23 mouse cellular contexts compared by ENCODE assay signal in genomic region chr14:73894844-73895243, GRCm38 (mm10).
DNase-seq lines count a peak whose midpoint lies in the region; ATAC-seq and TF ChIP-seq lines count a peak whose summit lies in the region.
"Had no signal": no experiment of that assay in that cellular context is flagged by ENCODE, and none has a peak within 500 bp of the region (broad histone marks: within the 10 kb centered on the region; RNA-seq: fewer than 3 reads in every experiment).

No protein-coding gene starts in this region.

- no peaks in the 10 kb centered on the region for H3K27me3 ChIP-seq in G1E (ENCODE audit: insufficient read depth, low read length)
- no peaks in the 10 kb centered on the region for H3K27me3 ChIP-seq in MEL (ENCODE audit: control insufficient read depth in 1 of 2, insufficient read depth in 2 of 2, low read length in 2 of 2)
- H3K27me3 ChIP-seq in intestine, embryonic 16.5 days (replicated peaks; ENCODE audit: control insufficient read depth, insufficient read depth, low read length): no peaks in the 10 kb centered on the region
- H3K27me3 ChIP-seq in forebrain, embryonic 14.5 days (replicated peaks; ENCODE audit: control insufficient read depth, insufficient read depth, low read length): no peaks in the 10 kb centered on the region
- H3K27me3 ChIP-seq: CH12.LX had no signal

- no peak overlapping the region for H3K4me2 ChIP-seq in intestine, embryonic 16.5 days (ENCODE audit: low read depth, low read length)
- no peak overlapping the region for H3K4me2 ChIP-seq in forebrain, embryonic 14.5 days (ENCODE audit: low read length)

- no peak for TF ChIP-seq RAD21 in MEL (IDR thresholded peaks at IDR 0.05; ENCODE audit: low read depth, low read length)

- H3K36me3 ChIP-seq in G1E (replicated peaks) (no peaks in the 10 kb centered on the region), MEL (ENCODE audit: control insufficient read depth in 1 of 2, insufficient read depth in 2 of 2, low read length in 2 of 2) (peaks cover 0 to 15% of the 10 kb centered on the region in 2 experiments; a peak in 2 of 4 replicates)
- H3K36me3 ChIP-seq in intestine, embryonic 16.5 days (ENCODE audit: control insufficient read depth, insufficient read depth, low read length): no peaks in the 10 kb centered on the region
- H3K36me3 ChIP-seq in forebrain, embryonic 14.5 days (ENCODE audit: control insufficient read depth, insufficient read depth, low read length): no peaks in the 10 kb centered on the region

- no peak for TF ChIP-seq CTCF in G1E (IDR thresholded peaks at IDR 0.05; ENCODE audit: low read depth, low read length)
- no peak for TF ChIP-seq CTCF in MEL (IDR thresholded peaks at IDR 0.05 in 2 of 3, conservative IDR thresholded peaks at IDR 0.05 in 1 of 3; ENCODE audit: control insufficient read depth in 1 of 3, insufficient read depth in 1 of 3, low read depth in 2 of 3, low read length in 3 of 3, poor library complexity in 1 of 3, severe bottlenecking in 1 of 3)

- TF ChIP-seq POLR2A in MEL (IDR thresholded peaks at IDR 0.05; ENCODE audit: control insufficient read depth in 1 of 2, insufficient read depth in 1 of 2, low read depth in 1 of 2, low read length in 2 of 2, poor library complexity in 1 of 2): no peak

- intact Hi-C loops in gastrocnemius, postnatal 14 days (cut with DNase I; ENCODE audit: low total_unique reads): no loop called here

- TF ChIP-seq EP300 in MEL (IDR thresholded peaks at IDR 0.05; ENCODE audit: low read depth in 1 of 2, low read length in 2 of 2): peak; percentile 82 to 90

- DNase-seq in G1E (ENCODE audit: low spot score) (no peak), MEL (ENCODE audit: low read depth, low spot score) (peak; percentile 32)
- no peak for DNase-seq in thymus, postnatal 0 days (ENCODE audit: low spot score)
- DNase-seq in gastrocnemius, postnatal 14 days: no peak
- no peak for DNase-seq in forebrain, embryonic 14.5 days (ENCODE audit: low spot score)
- DNase-seq: adrenal gland, adult 2 months; adrenal gland, adult 8-10 months; adrenal gland, postnatal 10 days; adrenal gland, postnatal 14 days; adrenal gland, postnatal 25 days; adrenal gland, postnatal 36 days; B cell, adult 2 months; cerebellum, adult 11 months; cerebellum, adult 11-12 months; cerebellum, adult 18-20 months; cerebellum, adult 2 months had no signal

- H3K4me1 ChIP-seq in G1E (ENCODE audit: insufficient read depth, low read depth, low read length) (peaks cover 25% of the 10 kb centered on the region), MEL (ENCODE audit: control insufficient read depth in 1 of 2, insufficient read depth in 2 of 2, low read length in 2 of 2) (peaks cover 9 to 13% of the 10 kb centered on the region in 2 experiments)
- H3K4me1 ChIP-seq in intestine, embryonic 16.5 days (ENCODE audit: control insufficient read depth, insufficient read depth, low read length): no peaks in the 10 kb centered on the region
- H3K4me1 ChIP-seq in forebrain, embryonic 14.5 days (ENCODE audit: control insufficient read depth, insufficient read depth, low read length): no peaks in the 10 kb centered on the region

- H3K27ac ChIP-seq in MEL (ENCODE audit: control insufficient read depth, low read depth, low read length): peak overlapping the region; percentile 74
- H3K27ac ChIP-seq in intestine, embryonic 16.5 days (ENCODE audit: low read length): no peak overlapping the region
- H3K27ac ChIP-seq in forebrain, embryonic 14.5 days (ENCODE audit: low read depth, low read length): no peak overlapping the region

- peak overlapping the region; percentile 38 for H3K9ac ChIP-seq in MEL (ENCODE audit: control insufficient read depth, low read depth, low read length, poor library complexity, severe bottlenecking)
- no peak overlapping the region for H3K9ac ChIP-seq in intestine, embryonic 16.5 days (ENCODE audit: low read depth, low read length)
- H3K9ac ChIP-seq in forebrain, embryonic 14.5 days (ENCODE audit: low read length): no peak overlapping the region

- no peaks in the 10 kb centered on the region for H3K9me3 ChIP-seq in G1E (replicated peaks)
- no peaks in the 10 kb centered on the region for H3K9me3 ChIP-seq in MEL (replicated peaks; ENCODE audit: insufficient read depth, low read length)
- H3K9me3 ChIP-seq in intestine, embryonic 16.5 days (ENCODE audit: control insufficient read depth, low read length): no peaks in the 10 kb centered on the region
- no peaks in the 10 kb centered on the region for H3K9me3 ChIP-seq in forebrain, embryonic 14.5 days (replicated peaks; ENCODE audit: control insufficient read depth, low read length)

- ATAC-seq in G1E (ENCODE audit: extremely low read depth, insufficient number of reproducible peaks, low FRiP score, poor library complexity, severe bottlenecking): 0 out of 2 replicates have a peak, but pooled peaks have one; percentile 40
- 0 out of 2 replicates have a peak, but pooled peaks have one; percentile 37 for ATAC-seq in erythroblast, adult 5-6 weeks (replicated peaks; ENCODE audit: low FRiP score, poor library complexity, severe bottlenecking)
- ATAC-seq in megakaryocyte-erythroid progenitor cell, adult 5-6 weeks (replicated peaks; ENCODE audit: low FRiP score, low TSS enrichment, poor library complexity, severe bottlenecking): 0 out of 2 replicates have a peak, but pooled peaks have one; percentile 5
- ATAC-seq in intestine, embryonic 16.5 days: no peak
- ATAC-seq in forebrain, embryonic 14.5 days: no peak
- ATAC-seq: activated CD4-positive, CD25-positive, alpha-beta regulatory T cell, adult 4 months; CD4-positive, CD25-positive, alpha-beta regulatory T cell, adult 4 months; Patski had no signal

- 58% methylated on average over 2 of the region's 2 CpGs for WGBS in intestine, embryonic 16.5 days
- WGBS in forebrain, embryonic 14.5 days: 84% methylated on average over 2 of the region's 2 CpGs

- no peak overlapping the region for H3K4me3 ChIP-seq in G1E (ENCODE audit: low read depth, low read length)
- H3K4me3 ChIP-seq in MEL (ENCODE audit: control insufficient read depth in 1 of 2, insufficient read depth in 1 of 2, low read depth in 2 of 2, low read length in 2 of 2): no peak overlapping the region
- no peak overlapping the region for H3K4me3 ChIP-seq in intestine, embryonic 16.5 days (ENCODE audit: low read length)
- no peak overlapping the region for H3K4me3 ChIP-seq in forebrain, embryonic 14.5 days (ENCODE audit: low read depth, low read length)

- no peaks in the 10 kb centered on the region for H3K79me2 ChIP-seq in MEL (ENCODE audit: control insufficient read depth, insufficient read depth, low read length, poor library complexity)

TF ChIP-seq in MEL, 35 proteins besides CTCF, POLR2A, EP300 and RAD21:
- TF ChIP-seq ETS1 (IDR thresholded peaks at IDR 0.05; ENCODE audit: low read depth, low read length) (peak; percentile 63), TAL1 (IDR thresholded peaks at IDR 0.05; ENCODE audit: low read length) (no peak), MYB (IDR thresholded peaks at IDR 0.05; ENCODE audit: low read depth, low read length) (0 out of 2 replicates have a peak, but pooled peaks have one; percentile 13), RCOR1 (IDR thresholded peaks at IDR 0.05; ENCODE audit: low read depth, low read length) (peak; percentile 53; the same call in 1 of the 2 replicates), TCF12 (IDR thresholded peaks at IDR 0.05; ENCODE audit: low read depth, low read length) (peak; percentile 84), ZNF384 (IDR thresholded peaks at IDR 0.05; ENCODE audit: low read depth, low read length) (no peak), HCFC1 (IDR thresholded peaks at IDR 0.05; ENCODE audit: low read depth, low read length) (no peak), GATA1 (IDR thresholded peaks at IDR 0.05; ENCODE audit: low read depth, low read length) (peak; percentile 87), NELFE (IDR thresholded peaks at IDR 0.05; ENCODE audit: low read depth, low read length) (no peak)

Comparison
In these comparisons a context has a peak if more than half of its experiments do, and no peak if none do; other contexts are left out.
1. ATAC-seq: peak in G1E (single experiment), erythroblast, adult 5-6 weeks (single experiment) and megakaryocyte-erythroid progenitor cell, adult 5-6 weeks (single experiment); none in intestine, embryonic 16.5 days (single experiment) and forebrain, embryonic 14.5 days (single experiment).